Mouse (Mus musculus): ENCODE data around the gene Pitpnm1. TPM values are rescaled to one million over a fixed set of nuclear protein-coding genes. Genes with fewer than 3 reads are reported as not detected.

Pitpnm1 gene
- total RNA-seq, 2 experiments from 2014 or later: 59.7 to 75.1 TPM

DNA sequence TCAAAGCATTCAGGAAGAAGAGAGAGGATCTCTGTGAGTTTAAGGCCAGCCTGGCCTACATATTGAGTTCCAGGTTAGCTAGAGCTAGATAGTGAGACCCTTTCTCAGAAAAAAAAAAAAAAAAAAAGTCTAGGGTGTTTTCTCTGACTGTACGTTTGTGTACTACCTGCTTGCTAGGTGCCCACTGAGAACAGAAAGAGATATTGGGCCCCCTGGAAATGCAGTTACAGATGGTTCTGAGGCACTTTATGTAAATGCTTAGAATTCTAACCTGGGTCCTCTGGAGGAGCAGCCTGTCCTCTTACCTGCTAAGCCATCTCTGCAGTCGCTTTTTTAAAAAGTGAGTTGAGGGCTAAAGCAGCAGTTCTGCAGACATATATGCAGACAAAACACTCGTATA is 4.0 kb upstream of the Pitpnm1 start:
- no peak for DNase-seq

- peak; percentile 100 for DNase-seq
Observed at GRCm38 (mm10) chr19:4096642-4097440, 3.0 kb upstream of the Pitpnm1 start, which contains the start of gene Cdk2ap2. Gene Cdk2ap2, plus strand, starts transcription at chr19:4097182.

DNA sequence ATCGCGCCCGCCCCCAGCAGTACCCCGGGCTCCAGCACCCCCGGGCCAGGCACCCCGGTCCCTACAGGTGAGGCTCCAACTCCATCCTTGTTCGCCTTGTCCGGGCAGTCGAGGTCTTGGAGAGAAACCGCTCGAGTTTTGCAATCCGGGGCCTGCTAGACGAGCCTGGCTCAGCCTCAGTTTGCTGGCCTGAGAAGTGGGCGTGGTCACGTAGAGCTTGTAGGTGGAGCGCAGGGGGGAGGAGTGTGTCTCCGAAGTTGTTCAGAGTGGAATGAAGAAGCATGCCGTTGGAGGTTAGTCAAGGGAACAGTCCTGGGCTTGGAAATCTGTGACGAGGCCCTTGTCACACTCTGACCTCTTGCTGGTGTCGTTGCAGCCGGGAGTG is 2.4 kb upstream of the Pitpnm1 start:
- DNase-seq: no peak

DNA sequence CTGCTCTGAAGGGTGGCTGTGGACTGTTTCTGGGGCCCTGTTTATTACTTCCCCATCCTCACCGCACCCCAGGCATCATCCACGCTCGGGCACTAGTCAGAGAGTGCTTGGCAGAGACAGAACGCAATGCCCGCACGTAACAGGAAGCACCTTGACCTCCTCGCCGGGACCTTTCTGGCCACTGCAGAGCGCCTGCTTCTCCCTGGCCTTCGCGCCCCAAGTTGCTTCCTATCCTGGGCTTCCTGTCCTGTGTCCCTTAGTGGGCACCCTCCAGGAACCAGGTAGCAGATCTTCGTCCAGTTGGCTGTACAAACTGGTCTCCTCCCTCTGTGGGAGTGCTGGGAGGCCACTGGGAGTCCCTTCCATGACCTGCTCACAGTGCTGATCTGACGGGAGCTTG is 1.4 kb upstream of the Pitpnm1 start:
- no peak for DNase-seq

GRCm38 (mm10) chr19:4099056-4099455 is 742 bp upstream of the Pitpnm1 start:
- DNase-seq: peak; percentile 97

DNA sequence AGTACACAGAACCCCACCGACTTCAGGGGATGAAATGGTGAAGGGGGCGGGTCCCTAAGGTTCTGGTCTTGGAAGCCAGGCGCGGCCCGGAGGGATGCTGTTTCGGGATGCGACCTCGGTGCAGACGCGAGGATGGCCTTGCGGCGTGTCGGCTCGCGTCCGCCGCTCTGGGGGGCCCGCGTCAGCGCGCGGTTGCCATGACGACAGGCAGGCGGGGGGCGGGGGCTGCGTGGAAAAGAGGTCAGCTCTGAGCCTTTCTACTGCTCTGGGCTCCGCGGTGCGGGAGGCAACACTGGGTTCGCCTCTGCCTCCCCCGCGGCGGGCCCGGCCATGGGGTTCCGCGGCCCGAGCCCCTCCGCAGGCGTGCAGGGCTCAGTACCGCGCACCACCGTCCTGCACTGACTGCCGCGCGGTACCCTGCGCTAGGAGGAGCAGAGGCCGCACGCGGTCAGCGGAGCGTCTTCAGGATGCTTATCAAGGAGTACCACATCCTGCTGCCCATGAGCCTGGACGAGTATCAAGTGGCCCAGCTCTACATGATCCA is 992 bp downstream of the Pitpnm1 start:
- peak; percentile 81 for DNase-seq

GRCm38 (mm10) chr19:4101466-4101865 is 1.7 kb downstream of the Pitpnm1 start:
- no peak for DNase-seq

GRCm38 (mm10) chr19:4102049-4102448 is 2.3 kb downstream of the Pitpnm1 start:
- DNase-seq: no peak

DNA sequence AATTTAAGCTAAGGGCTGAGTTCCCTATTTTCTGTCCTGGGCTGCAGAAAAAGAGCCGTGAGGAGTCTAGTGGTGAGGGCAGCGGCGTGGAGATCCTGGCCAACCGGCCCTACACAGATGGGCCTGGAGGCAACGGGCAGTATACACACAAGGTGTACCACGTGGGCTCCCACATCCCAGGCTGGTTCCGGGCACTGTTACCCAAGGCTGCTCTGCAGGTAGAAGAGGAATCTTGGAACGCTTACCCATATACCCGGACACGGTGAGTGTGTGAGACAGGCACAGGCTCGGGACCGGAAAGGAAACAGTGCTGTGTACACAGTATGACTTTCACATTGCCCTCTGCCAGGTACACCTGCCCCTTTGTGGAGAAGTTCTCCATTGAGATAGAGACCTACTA is 2.8 kb downstream of the Pitpnm1 start:
- DNase-seq: no peak

DNA sequence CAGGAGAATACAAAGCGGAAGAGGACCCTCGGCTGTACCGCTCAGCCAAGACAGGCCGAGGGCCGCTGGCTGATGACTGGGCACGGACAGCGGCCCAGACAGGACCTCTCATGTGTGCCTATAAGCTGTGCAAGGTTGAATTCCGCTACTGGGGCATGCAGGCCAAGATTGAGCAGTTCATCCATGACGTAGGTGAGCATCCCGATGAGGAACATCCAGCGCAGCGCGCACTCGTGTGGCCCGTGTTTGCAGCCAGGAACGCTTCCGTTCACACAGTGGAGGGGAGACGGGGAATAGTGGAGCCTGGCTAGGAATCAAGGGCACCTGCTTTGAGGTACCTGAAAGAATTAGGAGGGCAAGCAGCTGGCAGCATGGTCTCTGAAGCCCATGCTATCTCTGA is 3.5 kb downstream of the Pitpnm1 start:
- no peak for DNase-seq

- no peak for DNase-seq
Observed at GRCm38 (mm10) chr19:4103792-4104191, 4.0 kb downstream of the Pitpnm1 start.

DNA sequence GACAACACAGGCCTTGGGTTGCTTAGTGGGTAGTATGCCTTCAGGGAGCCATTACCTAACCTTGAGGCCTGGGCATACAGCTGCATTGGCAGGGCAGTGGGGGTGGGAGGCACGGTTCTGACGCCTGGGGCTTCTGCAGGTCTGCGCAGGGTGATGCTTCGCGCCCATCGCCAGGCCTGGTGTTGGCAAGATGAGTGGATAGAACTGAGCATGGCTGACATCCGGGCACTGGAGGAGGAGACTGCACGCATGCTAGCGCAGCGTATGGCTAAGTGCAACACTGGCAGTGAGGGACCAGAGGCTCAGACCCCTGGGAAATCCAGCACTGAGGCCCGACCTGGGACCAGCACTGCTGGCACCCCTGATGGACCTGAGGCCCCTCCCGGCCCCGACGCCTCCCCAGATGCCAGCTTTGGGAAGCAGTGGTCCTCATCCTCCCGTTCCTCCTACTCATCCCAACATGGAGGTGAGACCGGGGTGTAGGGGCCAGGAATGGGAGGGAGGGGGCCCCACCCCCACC is 4.9 kb downstream of the Pitpnm1 start:
- DNase-seq: no peak

- DNase-seq: no peak
Observed at GRCm38 (mm10) chr19:4106654-4107053, 6.9 kb downstream of the Pitpnm1 start.

DNA sequence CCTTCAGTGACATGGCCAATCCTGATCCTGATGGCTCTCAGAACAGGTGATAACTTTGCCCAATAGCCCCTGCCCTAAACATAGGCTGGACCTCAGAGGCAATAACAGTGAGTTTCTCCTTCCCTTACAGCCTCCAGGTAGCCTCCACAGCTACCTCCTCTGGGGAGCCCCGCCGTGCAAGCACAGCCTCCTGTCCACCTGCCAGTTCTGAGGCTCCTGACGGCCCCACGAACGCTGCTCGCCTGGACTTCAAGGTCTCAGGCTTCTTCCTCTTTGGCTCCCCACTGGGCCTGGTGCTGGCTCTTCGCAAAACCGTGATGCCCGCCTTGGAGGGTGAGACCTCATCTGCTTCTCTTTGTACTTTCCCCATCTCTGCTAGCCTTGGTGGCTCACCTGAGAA is 8.7 kb downstream of the Pitpnm1 start:
- no peak for DNase-seq

DNA sequence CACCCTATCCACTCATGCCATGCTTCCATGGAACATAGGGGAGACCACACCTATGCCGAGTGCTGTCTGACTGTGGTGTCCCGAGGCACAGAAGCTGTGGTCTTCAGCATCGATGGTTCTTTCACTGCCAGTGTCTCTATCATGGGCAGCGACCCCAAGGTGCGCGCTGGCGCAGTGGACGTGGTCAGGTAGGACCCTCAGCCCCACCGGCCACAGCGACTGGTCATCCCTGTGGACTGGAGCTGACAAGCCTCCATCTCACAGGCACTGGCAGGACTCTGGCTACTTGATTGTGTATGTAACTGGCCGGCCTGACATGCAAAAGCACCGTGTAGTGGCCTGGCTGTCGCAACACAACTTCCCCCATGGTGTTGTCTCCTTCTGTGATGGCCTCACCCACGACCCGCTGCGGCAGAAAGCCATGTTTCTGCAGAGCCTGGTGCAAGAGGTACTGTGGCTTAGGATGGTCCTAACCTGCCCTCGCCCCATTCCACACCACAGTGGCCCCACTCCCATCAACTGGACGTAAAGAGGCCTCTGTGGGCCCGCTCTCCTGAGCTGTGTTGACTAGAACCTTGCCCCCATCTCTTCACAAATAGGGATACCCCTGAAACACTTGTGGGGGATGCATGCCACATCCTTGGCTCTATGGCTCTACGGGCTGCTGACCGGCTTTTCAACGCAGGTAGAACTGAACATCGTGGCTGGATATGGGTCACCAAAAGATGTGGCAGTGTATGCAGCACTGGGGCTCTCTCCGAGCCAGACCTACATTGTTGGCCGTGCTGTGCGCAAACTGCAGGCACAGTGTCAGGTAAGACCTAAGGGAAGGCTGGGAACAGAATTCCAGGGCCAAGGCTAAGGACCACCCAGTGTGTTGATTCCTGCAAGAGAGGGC is 12.5 kb downstream of the Pitpnm1 start:
- DNase-seq: no peak

- DNase-seq: peak; percentile 96
Observed at GRCm38 (mm10) chr19:4113186-4113805, 13.5 kb downstream of the Pitpnm1 start.

- DNase-seq: peak; percentile 57
Observed at GRCm38 (mm10) chr19:4113806-4114230, 14.0 kb downstream of the Pitpnm1 start.

- DNase-seq: no peak
Observed at GRCm38 (mm10) chr19:4114551-4114950, 14.8 kb downstream of the Pitpnm1 start.

- DNase-seq: no peak
Observed at GRCm38 (mm10) chr19:4115144-4115543, 15.3 kb downstream of the Pitpnm1 start.

GRCm38 (mm10) chr19:4115816-4116215 is 16.0 kb downstream of the Pitpnm1 start:
- no peak for DNase-seq

- DNase-seq: no peak
Observed at GRCm38 (mm10) chr19:4117006-4117405, 17.2 kb downstream of the Pitpnm1 start.

GRCm38 (mm10) chr19:4118350-4118749 is 18.6 kb downstream of the Pitpnm1 start:
- DNase-seq: no peak

Measured in adrenal gland, postnatal 10 days (tissue).